Mouse (Mus musculus) 3134 (cell line): Measurements from ENCODE around the gene Cep78.

Experiments used
- DNase-seq: peaks from one replicate; pipeline ENCODE4 v3.0.0-alpha.2; 2011; ENCODE audit warnings: low spot score; ENCODE audit not compliant: insufficient read length; ENCODE audit errors: extremely low read depth

Gene Cep78

GRCm38 (mm10) chr19:15973365-15973764, 11.4 kb downstream of the Cep78 start:
- no peak for DNase-seq

DNA sequence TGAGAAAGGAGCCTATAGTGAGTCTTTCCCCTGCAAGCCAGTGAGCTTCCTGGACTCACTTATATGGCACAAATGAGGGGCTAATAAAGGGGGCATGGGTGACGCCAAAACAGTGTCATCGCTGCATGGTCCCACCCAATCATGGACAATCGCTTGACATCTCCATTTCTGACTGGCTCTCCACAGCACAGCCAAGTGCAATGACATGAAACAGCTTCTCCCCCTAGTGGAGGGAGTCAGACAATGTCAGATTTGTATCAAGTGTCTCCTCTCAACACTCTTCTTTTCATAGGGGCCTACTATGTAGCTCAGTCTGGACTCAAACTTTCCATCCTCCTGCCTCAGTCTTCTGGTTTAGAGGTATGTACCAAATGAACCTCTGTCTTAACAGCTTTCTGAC, 19.7 kb downstream of the Cep78 start:
- no peak for DNase-seq

DNA sequence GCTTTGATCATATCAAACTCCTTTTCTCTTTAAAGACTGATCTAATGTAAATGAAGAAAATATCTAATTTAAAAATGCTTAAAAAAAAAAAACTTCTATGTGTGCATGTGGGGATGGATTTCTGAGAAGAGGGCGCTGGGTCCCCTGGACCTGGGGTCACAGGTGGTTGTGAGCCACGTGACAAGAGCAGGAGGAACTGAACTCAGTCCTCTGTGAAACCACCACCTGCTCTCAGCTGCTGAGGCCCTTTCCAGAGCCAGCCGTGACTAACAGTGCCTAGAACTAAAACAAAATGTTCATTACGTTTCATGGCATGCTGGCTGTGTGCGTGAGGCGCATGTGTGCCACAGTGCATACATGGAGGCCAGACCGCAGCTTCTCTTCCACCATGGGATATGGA, 20.3 kb downstream of the Cep78 start:
- no peak for DNase-seq

DNA sequence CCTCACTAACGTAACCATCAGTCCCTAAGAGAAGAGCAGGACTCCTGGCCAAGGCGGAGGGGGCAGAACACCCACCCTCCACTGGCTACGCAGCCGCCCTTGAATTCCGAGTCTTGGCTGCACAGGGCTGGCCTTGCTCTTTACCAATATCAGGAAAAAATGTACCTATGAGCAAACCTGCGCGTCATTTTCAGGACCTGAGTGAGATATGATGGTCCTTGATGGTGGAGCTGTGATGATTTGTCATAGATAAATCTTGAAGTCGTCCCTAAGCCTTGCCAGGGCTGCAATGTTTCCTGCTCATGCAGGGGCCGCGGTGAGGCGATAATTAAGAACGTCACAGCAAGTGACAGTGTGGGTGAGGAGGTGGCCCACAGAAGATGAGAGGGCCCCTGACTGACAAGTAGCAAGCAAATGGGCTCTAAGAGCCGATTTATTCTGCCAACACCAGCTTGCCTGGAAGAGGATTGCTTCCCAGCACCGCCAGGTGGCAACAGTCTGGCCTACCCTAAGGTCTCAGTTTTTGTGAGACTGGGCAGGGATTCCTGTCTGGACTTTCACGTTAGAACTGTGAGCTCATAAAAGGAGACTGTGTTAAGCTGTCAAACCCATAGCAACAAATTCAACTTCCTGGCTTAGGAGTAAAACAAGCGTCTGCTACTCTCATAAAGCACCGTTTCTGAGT, 21.6 kb downstream of the Cep78 start:
- no peak for DNase-seq

GRCm38 (mm10) chr19:15962313-15962712, 22.5 kb downstream of the Cep78 start:
- no peak for DNase-seq

- no peak for DNase-seq
Observed at GRCm38 (mm10) chr19:15950225-15950624, 34.6 kb downstream of the Cep78 start.

DNA sequence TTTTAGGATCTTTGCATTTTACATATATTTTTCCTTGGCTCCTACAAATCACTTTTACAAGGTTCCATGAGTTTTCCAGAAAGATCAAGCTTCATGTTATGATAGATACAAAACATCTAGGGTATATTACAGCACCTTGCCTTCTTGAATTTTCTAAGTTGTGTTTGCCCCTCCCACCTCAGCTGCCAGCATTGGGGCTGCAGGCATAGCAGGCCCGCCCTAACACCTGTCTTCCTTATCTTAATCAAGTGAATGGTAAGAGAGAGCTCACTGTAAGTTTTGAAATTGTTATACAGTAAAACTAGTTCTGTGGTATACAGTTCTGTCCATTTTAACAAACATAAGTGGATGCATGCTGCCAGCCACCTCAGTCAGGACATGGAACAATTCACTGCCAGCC, 35.9 kb downstream of the Cep78 start:
- no peak for DNase-seq

DNA sequence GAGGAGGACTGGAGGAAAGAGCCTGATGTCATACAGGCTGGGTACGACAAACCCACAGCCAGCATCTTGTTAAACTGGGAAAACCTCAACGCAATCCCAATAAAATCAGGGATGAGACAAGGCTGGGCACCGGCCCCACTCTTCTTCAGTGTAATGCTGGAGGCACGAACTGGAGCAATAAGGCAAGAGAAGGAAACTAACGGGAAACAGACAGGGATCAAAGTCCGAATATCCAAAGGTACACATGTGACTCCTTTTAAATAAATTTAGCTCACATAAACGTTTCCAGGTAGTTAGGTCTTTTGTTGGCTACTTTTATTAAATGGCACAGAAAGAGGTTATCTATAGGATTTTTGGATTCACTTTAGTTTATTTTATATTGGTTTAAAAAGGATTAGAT, 36.4 kb downstream of the Cep78 start:
- no peak for DNase-seq

- no peak for DNase-seq
Observed at GRCm38 (mm10) chr19:15947237-15947636, 37.6 kb downstream of the Cep78 start, which contains the start of gene Psat1. TSS of gene Psat1 (minus strand) at chr19:15947337.

- DNase-seq: peak; percentile 46
Observed at GRCm38 (mm10) chr19:15946663-15947062, 38.1 kb downstream of the Cep78 start.

DNA sequence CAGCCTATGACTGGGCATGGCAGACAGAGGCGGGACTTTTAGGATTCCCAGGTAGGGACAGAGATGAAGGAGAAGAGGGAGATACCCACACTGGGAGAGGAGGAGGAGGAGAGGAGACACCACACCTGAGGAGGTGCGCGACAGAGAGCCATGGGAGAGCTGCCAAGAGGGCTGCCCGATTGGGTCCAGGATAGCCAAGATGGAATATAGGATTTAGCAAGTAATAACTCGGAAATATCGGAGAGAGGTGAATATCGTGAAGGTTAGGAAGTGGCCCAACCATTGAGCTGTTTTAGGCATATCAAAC, 41.7 kb downstream of the Cep78 start:
- no peak for DNase-seq

DNA sequence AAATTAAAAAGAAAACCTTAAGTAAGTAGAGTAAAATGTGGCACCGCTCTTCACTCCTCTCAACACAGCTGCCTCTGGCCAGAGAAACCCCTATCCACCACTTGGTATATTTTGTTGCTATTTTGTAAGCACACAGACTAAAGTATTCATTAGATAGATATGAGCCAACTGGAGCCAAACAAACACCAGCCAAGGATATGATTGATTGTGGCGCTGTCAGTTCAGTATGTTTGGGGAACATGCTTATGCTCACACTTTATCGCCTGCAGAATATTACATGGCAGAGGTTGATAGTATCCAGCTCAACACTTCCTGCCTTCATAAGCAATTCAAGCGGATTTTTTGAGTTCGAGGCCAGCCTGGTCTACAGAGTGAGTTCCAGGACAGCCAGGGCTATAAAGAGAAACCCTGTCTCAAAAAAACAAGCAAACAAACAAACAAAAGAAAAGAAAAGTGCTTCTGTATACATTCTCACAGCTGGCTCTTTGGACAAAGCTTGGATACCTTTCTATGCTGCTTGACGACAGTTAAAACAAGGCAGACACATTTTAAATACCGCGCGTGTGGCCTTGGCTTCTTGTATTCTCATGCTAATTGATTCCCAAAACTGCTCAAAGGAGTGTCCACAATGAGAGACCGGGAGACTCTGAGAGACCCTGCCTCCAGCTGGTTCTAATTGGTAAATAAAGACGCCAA, 42.2 kb downstream of the Cep78 start:
- DNase-seq: no peak

DNA sequence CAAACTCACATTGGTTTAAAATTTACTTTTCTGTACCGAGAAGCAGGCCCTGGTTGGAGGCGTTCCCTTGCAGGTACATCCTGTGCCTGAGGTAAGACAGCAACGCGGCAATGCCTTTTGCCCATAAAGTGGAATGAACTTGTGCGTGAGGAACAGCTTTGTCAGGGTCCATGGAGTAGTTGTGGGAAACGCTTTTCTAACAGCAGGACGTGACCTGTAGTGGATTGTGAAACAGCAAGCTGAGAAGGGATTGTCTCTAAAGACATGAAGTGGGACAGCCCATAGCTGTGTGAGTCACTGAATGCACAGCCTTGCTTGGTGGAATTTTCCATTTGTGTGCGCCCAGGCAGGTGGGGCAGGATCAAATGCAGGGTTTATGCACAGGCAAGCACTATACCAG, 43.4 kb downstream of the Cep78 start:
- peak; percentile 39 for DNase-seq

DNA sequence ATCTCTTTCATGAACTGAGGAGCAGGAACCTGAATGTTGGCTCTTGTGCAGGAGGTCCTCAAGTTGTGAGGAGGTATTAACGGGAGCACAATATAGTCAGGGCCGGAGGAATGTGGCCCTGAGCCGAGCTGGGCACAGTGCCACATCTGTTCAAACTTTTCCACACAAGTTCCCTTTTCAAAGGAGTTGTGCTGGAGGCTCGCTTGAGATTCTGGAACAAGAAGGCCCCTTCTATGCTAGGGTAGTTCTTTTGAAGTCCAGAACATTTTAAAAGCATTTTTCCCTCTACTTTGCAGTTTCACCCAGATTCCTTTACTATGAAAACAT, 59.1 kb downstream of the Cep78 start:
- DNase-seq: peak; percentile 81

- peak; percentile 94 for DNase-seq
Observed at GRCm38 (mm10) chr19:15924866-15925718, 59.7 kb downstream of the Cep78 start.

DNA sequence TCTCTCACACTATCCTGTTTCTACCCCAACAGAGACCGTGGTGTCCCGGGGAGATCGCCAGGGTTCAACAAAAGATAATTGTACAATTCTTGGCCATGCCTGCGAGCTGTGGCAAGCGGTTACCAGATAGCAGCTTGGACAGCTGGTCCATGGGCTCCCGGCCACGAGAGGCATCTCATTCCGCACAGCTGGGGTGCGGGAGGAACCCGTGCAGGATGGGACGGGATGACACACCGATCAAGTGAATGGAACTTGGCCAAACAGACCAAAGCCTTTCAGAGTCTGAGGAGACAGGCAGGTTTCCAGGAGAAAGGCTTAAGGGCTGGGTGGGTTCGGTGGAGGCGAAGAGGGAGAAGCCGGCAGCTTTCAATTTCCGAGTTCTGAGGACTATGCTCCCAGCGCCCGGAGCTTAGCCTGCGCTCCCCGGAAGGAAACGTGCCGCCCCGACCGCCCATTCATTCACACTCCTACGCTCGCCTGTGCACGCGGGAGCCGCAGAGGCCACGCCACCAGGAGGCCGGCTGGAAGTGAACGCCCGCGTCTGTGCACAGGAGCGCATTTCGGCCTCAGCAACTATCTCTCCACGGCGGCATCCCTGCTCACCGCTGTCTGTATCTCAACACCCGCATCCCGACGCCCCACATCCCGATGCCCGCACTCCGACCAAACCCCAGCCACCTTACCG, 60.5 kb downstream of the Cep78 start:
- DNase-seq: no peak

DNA sequence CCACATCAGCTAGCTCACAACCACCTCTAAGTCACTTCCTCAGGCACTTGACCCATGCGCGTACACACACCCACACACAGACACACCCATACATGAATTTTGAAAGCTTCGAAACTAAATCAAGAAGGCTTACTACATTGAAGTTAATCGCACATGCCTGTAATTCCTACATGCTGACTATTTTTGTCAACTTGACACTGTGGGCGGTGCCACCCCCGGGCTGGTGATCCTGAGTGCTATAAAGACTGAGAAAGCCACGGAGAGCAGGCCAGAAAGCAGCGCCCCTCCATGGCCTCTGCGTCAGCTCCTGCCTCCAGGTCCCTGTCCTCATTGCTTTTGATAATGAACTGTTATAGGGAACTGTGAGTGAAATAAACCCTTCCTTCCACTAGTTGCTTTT, 61.4 kb downstream of the Cep78 start:
- peak; percentile 47 for DNase-seq

- DNase-seq: no peak
Observed at GRCm38 (mm10) chr19:15919336-15919735, 65.5 kb downstream of the Cep78 start.

DNA sequence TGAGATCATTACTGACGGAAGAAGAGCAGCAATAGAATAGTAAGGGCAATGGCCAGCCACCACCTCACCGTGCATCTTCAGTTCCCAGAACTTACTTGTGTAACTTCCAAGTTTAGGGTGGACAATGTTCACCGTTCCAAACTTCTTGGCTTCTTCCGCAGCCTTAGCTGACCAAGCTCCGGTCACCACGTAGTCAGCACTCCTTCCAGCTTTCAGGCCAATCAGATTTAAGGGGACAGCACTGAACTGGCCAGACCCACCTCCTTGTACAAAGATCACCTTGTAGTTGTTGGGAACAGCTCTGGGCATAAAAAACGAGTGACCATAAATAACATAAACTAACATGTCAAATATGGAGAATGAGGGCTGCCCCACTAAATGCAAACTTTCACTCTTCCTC, 66.7 kb downstream of the Cep78 start:
- no peak for DNase-seq

DNA sequence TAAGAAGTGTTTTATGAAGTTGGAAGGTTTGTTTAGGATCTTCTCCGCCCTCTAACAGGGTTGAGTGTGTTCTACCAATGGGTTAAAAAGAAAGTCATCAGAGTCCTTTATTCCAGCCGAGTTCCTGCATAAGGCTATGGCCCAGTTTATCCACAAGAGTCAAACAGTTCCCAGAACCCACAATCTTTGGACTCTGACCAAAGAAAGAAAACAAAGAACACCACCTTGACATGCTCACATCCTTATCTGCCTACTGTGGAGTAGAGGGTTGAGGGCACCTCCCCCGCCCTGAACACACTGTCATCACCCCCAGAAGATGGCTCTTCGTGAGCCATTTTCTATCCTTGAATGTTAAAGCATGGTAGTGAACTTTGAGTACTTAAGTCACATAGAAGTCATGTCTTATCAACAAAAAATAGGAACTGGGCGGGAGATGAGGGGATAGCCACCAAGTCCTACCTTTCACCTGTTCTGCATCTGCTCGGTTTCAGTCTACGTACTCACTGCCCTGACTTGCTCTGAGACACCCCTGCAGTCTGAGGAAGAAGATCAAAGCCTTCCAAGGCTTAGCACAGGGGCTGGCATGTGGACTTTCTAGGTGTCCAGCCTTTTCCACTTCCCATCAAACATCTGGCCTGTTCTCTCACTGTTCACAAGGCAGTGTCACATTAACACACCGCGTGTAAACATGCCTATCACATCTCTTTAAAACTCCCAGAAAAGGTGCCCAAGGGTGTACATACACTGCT, 71.4 kb downstream of the Cep78 start:
- no peak for DNase-seq

GRCm38 (mm10) chr19:15911441-15911840, 73.3 kb downstream of the Cep78 start:
- no peak for DNase-seq
